Mouse (Mus musculus) liver, embryonic 13.5 days (tissue): ENCODE measurements around the gene Fanca. TPM values are rescaled to one million over a fixed set of nuclear protein-coding genes. Genes with fewer than 3 reads are reported as not detected.
A peak's percentile ranks its signal among the peaks of the same experiment; 100 is the strongest.

Experiments used
- ATAC-seq: fragments of 200-750 bp; cut with Nextera tagmentation; 2 replicates; pipeline ENCODE4 v1.8.0; 2017; ENCODE audit warnings: low read depth, mild to moderate bottlenecking, moderate number of reproducible peaks, moderate library complexity
- DNase-seq: peaks from one replicate; pipeline ENCODE4 v3.0.0; 2022
- H3K27ac ChIP-seq: fragments of 300-500 bp; sonication (generic); 2 replicates; pipeline ENCODE4 v1.5.1; 2015; ENCODE audit warnings: moderate library complexity, mild to moderate bottlenecking, inconsistent platforms
- H3K27me3 ChIP-seq: fragments of 300-500 bp; sonication (generic); 2 replicates; pipeline ENCODE4 v1.6.1; 2015; ENCODE audit warnings: mild to moderate bottlenecking, inconsistent platforms
- H3K36me3 ChIP-seq: fragments of 300-500 bp; sonication (generic); 2 replicates; pipeline ENCODE4 v1.6.1; 2015; ENCODE audit warnings: mild to moderate bottlenecking, inconsistent platforms
- H3K4me1 ChIP-seq: fragments of 300-500 bp; sonication (generic); replicated peaks from 2 replicates; pipeline ENCODE4 v1.6.1; 2015; ENCODE audit warnings: inconsistent platforms
- H3K4me2 ChIP-seq: fragments of 300-500 bp; sonication (generic); 2 replicates; pipeline ENCODE4 v1.6.1; 2015; ENCODE audit warnings: inconsistent platforms, mild to moderate bottlenecking, moderate library complexity
- H3K4me3 ChIP-seq: fragments of 300-500 bp; sonication (generic); replicated peaks from 2 replicates; pipeline ENCODE4 v1.5.1; 2015; ENCODE audit warnings: mild to moderate bottlenecking, inconsistent platforms
- H3K9ac ChIP-seq: fragments of 300-500 bp; sonication (generic); 2 replicates; pipeline ENCODE4 v1.6.1; 2015; ENCODE audit warnings: mild to moderate bottlenecking, inconsistent platforms
- H3K9me3 ChIP-seq: fragments of 300-500 bp; sonication (generic); replicated peaks from 2 replicates; pipeline ENCODE4 v1.6.1; 2016; ENCODE audit warnings: inconsistent platforms
- WGBS: fragments of 180-500 bp; shearing (Covaris S2); methylation state at CpG from one replicate; pipeline ENCODE4 v1.1.7; 2015; ENCODE audit not compliant: insufficient replicate concordance; 5-methylcytosine and 5-hydroxymethylcytosine counted together
- polyA plus RNA-seq: library from polyadenylated mRNA; unstranded; fragments of >200 nt; fragmentation: Nextera tagmentation; extraction: Ambion mirVana; gene quantifications from 2 replicates; pipeline ENCODE4 v1.2.1, GENCODE M21; 2015

The Fanca gene
- polyA plus RNA-seq, 1 experiment from 2014 or later: 18.3 TPM

DNA sequence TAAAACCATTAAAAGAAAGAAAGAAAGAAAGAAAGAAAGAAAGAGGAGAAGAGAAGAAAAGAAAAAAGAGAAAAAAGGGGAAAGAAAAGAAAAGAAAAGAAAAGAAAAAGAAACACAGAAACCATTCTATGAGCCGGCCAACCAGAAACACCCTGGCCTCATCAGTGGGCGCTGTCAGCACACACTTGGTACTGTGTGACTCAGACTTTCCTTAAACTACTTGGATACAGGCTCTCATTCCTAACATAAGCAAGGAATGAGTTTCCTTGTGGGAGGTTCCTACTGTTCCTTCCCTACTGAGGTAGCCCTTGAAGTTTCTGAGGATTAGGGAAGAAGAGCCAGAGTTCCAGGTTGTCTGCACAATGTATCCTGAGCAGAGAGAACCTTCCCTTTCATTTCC, 12.9 kb upstream of the Fanca start:
- ATAC-seq (no peak), DNase-seq (no peak)
- peak overlapping the region; percentile 77 for H3K27ac ChIP-seq
- no peak overlapping the region for H3K9ac ChIP-seq
- no peaks in the 10 kb centered on the region for H3K36me3 ChIP-seq
- H3K4me2 ChIP-seq: peak overlapping the region; percentile 98; the same call in 1 of the 2 replicates
- H3K9me3 ChIP-seq: no peaks in the 10 kb centered on the region
- WGBS: 39% methylated on average over 2 of the region's 2 CpGs
- H3K27me3 ChIP-seq: peaks cover 18% of the 10 kb centered on the region
- H3K4me1 ChIP-seq: peaks cover 75% of the 10 kb centered on the region
- H3K4me3 ChIP-seq: no peak overlapping the region

DNA sequence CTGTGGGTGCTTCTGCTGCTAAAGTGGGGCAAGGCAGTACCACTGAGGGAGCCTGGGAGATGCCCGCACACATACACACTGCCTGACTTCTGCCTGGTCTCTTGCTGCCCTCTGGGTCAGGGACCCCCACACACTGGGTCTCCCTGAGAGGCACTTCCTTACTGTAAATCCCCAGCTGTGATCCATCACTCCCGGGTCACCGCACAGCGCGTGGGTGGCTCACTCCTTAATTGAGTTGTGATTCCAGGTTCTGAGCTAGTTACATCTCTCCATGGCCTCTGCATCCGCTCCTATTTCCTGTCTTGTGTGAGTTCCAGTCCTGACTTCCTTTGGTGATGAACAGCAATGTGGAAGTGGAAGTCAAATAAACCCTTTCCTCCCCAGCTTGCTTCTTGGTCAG, 12.3 kb upstream of the Fanca start:
- no peak overlapping the region for H3K4me2 ChIP-seq
- WGBS: 62% methylated on average over 6 of the region's 6 CpGs

DNA sequence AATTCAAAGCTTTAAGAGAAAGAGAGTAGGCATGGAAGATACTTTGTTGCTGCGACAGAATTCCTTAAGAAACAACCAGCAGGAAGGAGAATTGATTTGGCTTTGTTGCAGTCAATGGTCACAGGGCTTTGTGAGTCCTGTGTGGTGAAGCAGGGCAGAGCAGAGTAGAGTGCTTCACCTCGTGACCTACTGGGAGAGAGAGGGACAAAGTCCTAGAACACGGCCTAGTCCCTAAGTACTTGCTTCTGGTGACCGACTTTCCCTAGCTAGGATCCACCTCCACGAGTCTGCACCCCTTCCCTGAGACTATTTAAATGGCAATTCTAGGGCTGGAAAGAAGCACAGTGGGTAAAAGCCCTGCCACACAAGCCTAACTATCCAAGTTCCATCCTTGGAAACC, 11.6 kb upstream of the Fanca start:
- H3K9ac ChIP-seq: no peak overlapping the region
- 62% methylated on average over 5 of the region's 5 CpGs for WGBS
- H3K27ac ChIP-seq: no peak overlapping the region
- no peak overlapping the region for H3K4me3 ChIP-seq
- ATAC-seq (no peak), DNase-seq (no peak)
- peaks cover 18% of the 10 kb centered on the region for H3K27me3 ChIP-seq
- H3K36me3 ChIP-seq: no peaks in the 10 kb centered on the region
- H3K4me1 ChIP-seq: peaks cover 71% of the 10 kb centered on the region
- no peak overlapping the region for H3K4me2 ChIP-seq
- no peaks in the 10 kb centered on the region for H3K9me3 ChIP-seq

More for the DNA sequence above, 12.3 kb upstream of the Fanca start:
- H3K4me1 ChIP-seq: peaks cover 75% of the 10 kb centered on the region
- H3K9me3 ChIP-seq: no peaks in the 10 kb centered on the region
- no peak overlapping the region for H3K9ac ChIP-seq
- no peaks in the 10 kb centered on the region for H3K36me3 ChIP-seq
- no peak overlapping the region for H3K27ac ChIP-seq
- no peak overlapping the region for H3K4me3 ChIP-seq
- ATAC-seq: no peak
- DNase-seq: no peak
- peaks cover 18% of the 10 kb centered on the region for H3K27me3 ChIP-seq

DNA sequence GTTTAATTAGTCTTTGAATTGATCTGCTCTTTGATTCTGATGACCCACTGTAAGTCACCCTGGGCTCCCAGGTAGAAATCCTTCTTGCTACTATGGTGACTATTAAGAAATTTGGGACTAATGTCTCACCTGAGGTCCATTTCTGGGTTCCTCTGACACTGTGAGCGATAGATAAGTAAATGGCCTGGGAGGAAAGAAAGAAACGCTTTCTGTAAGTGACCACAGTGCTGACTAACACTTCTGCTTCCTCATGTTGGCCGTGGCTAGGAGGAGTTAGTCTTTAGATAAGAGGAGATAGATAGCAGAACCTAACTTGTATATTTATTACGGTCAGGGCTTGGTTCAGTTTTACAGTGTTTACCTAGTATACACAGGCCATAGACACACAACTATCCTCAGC, 11.0 kb upstream of the Fanca start:
- peaks cover 15% of the 10 kb centered on the region for H3K27me3 ChIP-seq
- no peak for ATAC-seq
- H3K4me3 ChIP-seq: no peak overlapping the region
- peaks cover 66% of the 10 kb centered on the region for H3K4me1 ChIP-seq
- no peak overlapping the region for H3K9ac ChIP-seq
- H3K4me2 ChIP-seq: no peak overlapping the region
- no peak for DNase-seq
- no peaks in the 10 kb centered on the region for H3K36me3 ChIP-seq
- H3K27ac ChIP-seq: no peak overlapping the region
- 15% methylated on average over 4 of the region's 4 CpGs for WGBS
- H3K9me3 ChIP-seq: no peaks in the 10 kb centered on the region

DNA sequence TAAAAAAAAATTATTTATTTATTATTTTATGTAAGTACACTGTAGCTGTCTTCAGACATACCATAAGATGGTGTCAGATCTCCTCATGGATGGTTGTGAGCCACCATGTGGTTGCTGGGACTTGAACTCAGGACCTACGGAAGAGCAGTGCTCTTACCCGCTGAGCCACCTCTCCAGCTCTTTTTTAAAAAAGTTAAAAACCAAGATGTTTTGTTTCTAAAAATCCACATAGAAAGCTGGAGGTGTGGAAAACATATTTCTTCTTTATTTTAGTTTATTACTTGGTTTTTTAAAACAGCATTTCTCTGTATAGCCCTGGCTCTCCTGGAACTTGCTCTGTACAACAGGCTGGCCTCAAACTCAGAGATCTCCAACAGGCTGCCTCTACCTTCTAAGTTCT, 10.2 kb upstream of the Fanca start:
- no peaks in the 10 kb centered on the region for H3K9me3 ChIP-seq
- H3K9ac ChIP-seq: no peak overlapping the region
- whole genome bisulfite sequencing: 80% methylated on average over 2 of the region's 2 CpGs
- peaks cover 58% of the 10 kb centered on the region for H3K4me1 ChIP-seq
- H3K4me2 ChIP-seq: no peak overlapping the region
- DNase-seq: no peak
- no peak for ATAC-seq
- H3K36me3 ChIP-seq: no peaks in the 10 kb centered on the region
- peaks cover 7% of the 10 kb centered on the region for H3K27me3 ChIP-seq
- no peak overlapping the region for H3K27ac ChIP-seq
- H3K4me3 ChIP-seq: no peak overlapping the region

DNA sequence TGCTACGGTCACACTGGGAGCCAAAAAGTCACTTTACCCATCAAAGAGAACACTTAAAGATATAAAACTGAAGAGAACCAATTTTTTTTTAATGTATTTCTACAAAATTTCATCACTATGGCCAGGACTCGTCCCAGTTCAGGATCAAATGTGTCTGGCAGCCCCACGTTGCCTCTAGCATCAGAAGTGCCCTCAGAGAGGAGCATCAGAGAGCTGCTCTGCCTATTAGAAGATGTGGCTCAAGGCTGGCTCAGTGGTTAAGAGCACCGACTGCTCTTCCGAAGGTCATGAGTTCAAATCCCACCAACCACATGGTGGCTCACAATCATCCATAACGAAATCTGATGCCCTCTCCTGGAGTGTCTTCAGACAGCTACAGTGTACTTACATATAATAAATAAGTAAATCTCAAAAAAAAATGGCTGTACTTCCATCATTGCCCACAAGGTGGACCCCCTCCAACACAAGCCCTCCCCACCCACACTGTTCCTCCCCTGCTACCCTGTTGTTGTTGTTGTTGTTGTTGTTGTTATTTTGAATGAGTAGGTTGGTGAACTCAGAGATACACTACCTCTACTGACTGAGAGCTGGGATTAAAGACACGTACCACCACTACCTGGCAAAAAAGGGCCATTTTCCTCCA, 1.3 kb upstream of the Fanca start:
- Histone ChIP-seq H3K27ac (peak overlapping the region; percentile 71; the same call in 1 of the 2 replicates), H3K4me3 (no peak overlapping the region), H3K4me2 (peak overlapping the region; percentile 82), H3K9ac (peak overlapping the region; percentile 67), H3K4me1 (peaks cover 25% of the 10 kb centered on the region), H3K9me3 (no peaks in the 10 kb centered on the region), H3K36me3 (peaks cover 5% of the 10 kb centered on the region), H3K27me3 (no peaks in the 10 kb centered on the region)
- ATAC-seq (no peak), DNase-seq (no peak)
- 16% methylated on average over 7 of the region's 7 CpGs for WGBS

DNA sequence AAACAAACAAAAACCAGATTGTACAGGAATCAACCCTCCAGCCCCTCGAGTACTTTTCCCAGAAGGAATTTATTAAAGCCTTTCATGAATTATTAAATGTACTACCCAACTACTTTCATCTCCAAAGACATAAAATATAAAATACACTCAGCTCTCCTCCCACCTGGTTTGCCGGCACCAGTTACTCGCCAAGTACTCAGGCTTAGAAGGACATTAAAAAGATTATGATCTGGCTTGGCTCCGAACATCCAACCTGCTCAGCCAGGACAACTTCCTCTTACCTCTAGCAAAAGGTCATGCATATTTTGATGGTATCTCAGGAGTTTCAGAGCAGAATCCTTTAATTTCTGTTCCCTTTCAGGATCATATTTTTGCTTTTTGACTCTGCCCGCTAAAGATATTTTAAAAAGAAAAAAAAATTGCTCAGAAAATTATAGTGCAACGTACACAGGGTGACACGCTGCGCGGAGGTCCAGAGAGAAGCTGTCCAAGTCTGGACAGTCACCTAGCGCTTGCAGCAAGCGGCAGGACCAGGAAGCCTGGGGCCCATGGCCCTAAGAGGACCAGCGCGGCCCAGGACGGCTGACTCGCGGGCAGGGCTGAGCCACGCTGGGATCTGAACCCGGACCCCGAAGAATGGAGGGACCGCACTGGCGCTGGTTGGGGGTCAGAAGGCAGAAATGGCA, 452 bp downstream of the Fanca start:
- no peak for DNase-seq
- Histone ChIP-seq H3K27me3 (no peaks in the 10 kb centered on the region), H3K9me3 (no peaks in the 10 kb centered on the region), H3K9ac (peak overlapping the region; percentile 80), H3K27ac (peak overlapping the region; percentile 62), H3K36me3 (peaks cover 13% of the 10 kb centered on the region), H3K4me1 (peaks cover 25% of the 10 kb centered on the region), H3K4me3 (peak overlapping the region; percentile 74), H3K4me2 (peak overlapping the region; percentile 82)
- WGBS: 2% methylated on average over 21 of the region's 21 CpGs
- peak; percentile 87 for ATAC-seq

DNA sequence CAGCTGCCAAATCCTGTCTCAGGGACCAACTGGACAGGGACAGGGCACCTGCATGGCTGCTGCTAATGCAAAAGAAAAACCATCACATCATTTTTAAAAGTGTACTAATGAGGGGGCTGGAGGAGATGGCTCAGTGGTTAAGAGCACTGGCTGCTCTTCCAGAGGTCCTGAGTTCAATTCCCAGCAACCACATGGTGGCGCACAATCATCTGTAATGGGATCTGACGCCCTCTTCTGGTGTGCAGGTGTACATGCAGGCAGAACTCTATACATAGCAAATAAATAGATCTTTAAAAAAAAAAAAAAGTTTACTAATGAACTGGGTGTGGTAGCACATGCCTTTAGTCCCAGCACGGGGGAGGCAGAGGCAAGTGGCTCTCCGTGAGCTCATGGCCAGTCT, 9.6 kb downstream of the Fanca start:
- ATAC-seq (no peak), DNase-seq (no peak)
- no peak overlapping the region for H3K4me2 ChIP-seq
- no peaks in the 10 kb centered on the region for H3K4me1 ChIP-seq
- no peak overlapping the region for H3K4me3 ChIP-seq
- peaks cover 80% of the 10 kb centered on the region for H3K36me3 ChIP-seq
- H3K27me3 ChIP-seq: no peaks in the 10 kb centered on the region
- H3K9ac ChIP-seq: no peak overlapping the region
- WGBS: 68% methylated on average over 4 of the region's 4 CpGs
- H3K9me3 ChIP-seq: no peaks in the 10 kb centered on the region
- no peak overlapping the region for H3K27ac ChIP-seq

DNA sequence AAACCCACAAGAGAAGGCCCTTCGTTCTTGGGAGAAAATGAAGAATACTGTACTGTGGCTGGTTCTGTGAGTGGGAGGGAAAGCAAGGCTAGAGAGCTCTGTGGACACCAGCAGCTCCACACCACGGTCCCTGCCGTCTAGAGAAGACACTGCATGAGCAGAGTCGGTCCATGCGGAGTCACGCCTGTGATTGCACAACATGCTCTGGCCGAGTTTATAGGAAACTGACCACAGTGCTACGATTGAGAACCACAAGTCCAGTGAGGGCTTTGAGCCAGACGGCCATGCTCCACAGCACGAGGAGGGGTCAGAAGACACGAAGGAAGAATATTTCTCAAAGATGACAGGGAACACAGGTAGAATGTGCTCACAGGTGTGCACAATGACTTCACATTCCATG, 20.1 kb downstream of the Fanca start:
- Histone ChIP-seq H3K4me1 (no peaks in the 10 kb centered on the region), H3K9ac (no peak overlapping the region), H3K36me3 (peaks cover 83% of the 10 kb centered on the region), H3K4me2 (no peak overlapping the region), H3K9me3 (no peaks in the 10 kb centered on the region), H3K27me3 (no peaks in the 10 kb centered on the region), H3K4me3 (no peak overlapping the region), H3K27ac (no peak overlapping the region)
- WGBS: 68% methylated on average over 11 of the region's 11 CpGs
- DNase-seq (no peak), ATAC-seq (no peak)

DNA sequence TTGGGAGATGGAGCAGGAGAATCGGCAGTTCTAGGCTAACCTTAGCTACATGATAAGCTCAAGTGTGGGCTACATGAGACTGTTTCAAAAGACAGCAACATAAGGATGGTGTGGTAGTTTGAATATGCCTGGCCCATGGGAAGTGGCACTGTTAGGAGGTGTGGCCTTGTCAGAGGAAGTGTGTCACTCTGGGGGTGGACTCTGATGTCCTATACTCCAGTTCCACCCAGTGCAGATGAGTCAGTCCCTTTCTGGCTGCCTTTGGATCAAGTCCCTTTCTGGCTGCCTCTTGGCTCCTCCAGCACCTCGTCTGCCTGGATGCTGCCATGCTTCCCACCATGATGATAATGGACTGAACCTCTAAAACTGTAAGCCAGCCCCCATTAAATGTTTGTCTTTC, 25.6 kb downstream of the Fanca start:
- Histone ChIP-seq H3K9ac (no peak overlapping the region), H3K27ac (no peak overlapping the region), H3K27me3 (no peaks in the 10 kb centered on the region), H3K9me3 (no peaks in the 10 kb centered on the region), H3K4me1 (no peaks in the 10 kb centered on the region), H3K4me3 (no peak overlapping the region), H3K36me3 (peaks cover 86% of the 10 kb centered on the region), H3K4me2 (no peak overlapping the region)
- ATAC-seq (no peak), DNase-seq (no peak)
- WGBS: 73% methylated on average over 2 of the region's 2 CpGs

DNA sequence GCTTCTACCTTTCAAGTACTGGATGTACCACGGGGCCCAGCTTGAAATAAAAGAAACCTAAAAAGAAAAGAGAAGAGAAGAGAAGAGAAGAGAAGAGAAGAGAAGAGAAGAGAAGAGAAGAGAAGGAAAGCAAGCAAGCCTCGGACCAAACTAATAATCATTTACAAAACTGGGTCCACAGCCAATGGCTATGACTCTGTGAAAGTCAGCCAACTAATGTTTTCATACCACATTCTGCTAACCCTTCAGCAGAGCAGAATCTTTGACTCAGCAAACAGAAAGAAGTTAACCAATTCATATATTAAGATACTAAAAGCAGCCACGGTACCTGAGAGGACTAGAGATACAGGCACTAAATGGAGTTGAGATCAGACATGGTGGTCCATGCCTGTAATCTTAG, 26.1 kb downstream of the Fanca start:
- WGBS: 82% methylated on average over 3 of the region's 3 CpGs
- Histone ChIP-seq H3K9me3 (no peaks in the 10 kb centered on the region), H3K27ac (no peak overlapping the region), H3K4me2 (no peak overlapping the region), H3K4me3 (no peak overlapping the region), H3K27me3 (no peaks in the 10 kb centered on the region), H3K9ac (no peak overlapping the region), H3K36me3 (peaks cover 87% of the 10 kb centered on the region), H3K4me1 (no peaks in the 10 kb centered on the region)
- DNase-seq (no peak), ATAC-seq (no peak)

DNA sequence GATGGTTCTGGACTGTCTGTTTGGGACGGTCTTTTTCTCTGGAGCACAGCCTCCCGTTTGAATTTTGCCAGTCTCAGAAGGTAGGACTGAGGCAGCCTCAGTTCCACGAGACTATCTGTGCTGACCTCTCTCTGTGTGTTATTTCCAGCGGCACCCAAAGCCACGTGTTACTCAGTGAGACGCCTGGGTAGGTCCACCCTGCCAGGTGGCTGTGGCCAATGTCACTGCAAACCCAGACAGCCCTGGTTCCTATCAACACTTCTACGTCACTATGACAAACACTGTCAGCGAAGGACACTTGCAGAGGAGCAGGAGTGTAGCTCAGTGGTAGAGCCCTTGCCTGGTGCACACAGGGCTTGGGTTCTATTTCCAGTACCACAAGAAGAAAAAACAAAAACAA, 26.7 kb downstream of the Fanca start:
- Histone ChIP-seq H3K27me3 (no peaks in the 10 kb centered on the region), H3K4me3 (no peak overlapping the region), H3K36me3 (peaks cover 87% of the 10 kb centered on the region), H3K9me3 (no peaks in the 10 kb centered on the region), H3K27ac (no peak overlapping the region), H3K4me2 (no peak overlapping the region), H3K4me1 (no peaks in the 10 kb centered on the region), H3K9ac (no peak overlapping the region)
- DNase-seq (no peak), ATAC-seq (no peak)
- WGBS: 75% methylated on average over 8 of the region's 8 CpGs
